Mouse (Mus musculus): ENCODE results near the gene Gfer. TPM values are rescaled to one million over a fixed set of nuclear protein-coding genes. Genes with fewer than 3 reads are reported as not detected.
"Not testable (repeated sequence)": the region's sequence is repeated elsewhere in the genome, so short reads cannot be mapped to it uniquely, and the experiment has no call there.

The Gfer gene
- total RNA-seq, 1 experiment from 2014 or later: 44.6 TPM

- ATAC-seq (replicated peaks; ENCODE audit: low read depth, poor library complexity, severe bottlenecking): no peak
Observed at GRCm38 (mm10) chr17:24723122-24723880, 27.3 kb upstream of the Gfer start.

- ATAC-seq (replicated peaks; ENCODE audit: low read depth, poor library complexity, severe bottlenecking): no peak
Observed at GRCm38 (mm10) chr17:24722220-24722924, 26.4 kb upstream of the Gfer start.

- ATAC-seq (replicated peaks; ENCODE audit: low read depth, poor library complexity, severe bottlenecking): not testable (repeated sequence)
Observed at GRCm38 (mm10) chr17:24721383-24721955, 25.5 kb upstream of the Gfer start.

GRCm38 (mm10) chr17:24720616-24721015 is 24.7 kb upstream of the Gfer start:
- not testable (repeated sequence) for ATAC-seq (replicated peaks; ENCODE audit: low read depth, poor library complexity, severe bottlenecking)

GRCm38 (mm10) chr17:24719494-24720222 is 23.7 kb upstream of the Gfer start:
- peak; percentile 86 for ATAC-seq (replicated peaks; ENCODE audit: low read depth, poor library complexity, severe bottlenecking)

GRCm38 (mm10) chr17:24718938-24719337 is 23.0 kb upstream of the Gfer start:
- ATAC-seq (replicated peaks; ENCODE audit: low read depth, poor library complexity, severe bottlenecking): not testable (repeated sequence)

GRCm38 (mm10) chr17:24717943-24718342 is 22.0 kb upstream of the Gfer start, which contains the start of the genes Rnf151 and Rps2:
Gene Rnf151 (minus strand): TSS chr17:24718063.
Gene Rps2 (plus strand): TSS chr17:24718116.
- ATAC-seq (replicated peaks; ENCODE audit: low read depth, poor library complexity, severe bottlenecking): no peak

- ATAC-seq (replicated peaks; ENCODE audit: low read depth, poor library complexity, severe bottlenecking): no peak
Observed at GRCm38 (mm10) chr17:24716166-24716682, 20.3 kb upstream of the Gfer start.

- ATAC-seq (replicated peaks; ENCODE audit: low read depth, poor library complexity, severe bottlenecking): no peak
Observed at GRCm38 (mm10) chr17:24715556-24715955, 19.6 kb upstream of the Gfer start.

GRCm38 (mm10) chr17:24708646-24709045 is 12.7 kb upstream of the Gfer start:
- peak; percentile 48 for ATAC-seq (replicated peaks; ENCODE audit: low read depth, poor library complexity, severe bottlenecking)

GRCm38 (mm10) chr17:24707801-24708425 is 12.0 kb upstream of the Gfer start:
- ATAC-seq (replicated peaks; ENCODE audit: low read depth, poor library complexity, severe bottlenecking): peak; percentile 28

- ATAC-seq (replicated peaks; ENCODE audit: low read depth, poor library complexity, severe bottlenecking): peak; percentile 91
Observed at GRCm38 (mm10) chr17:24706982-24707800, 11.2 kb upstream of the Gfer start, which contains the start of gene Tbl3. Gene Tbl3 (minus strand): TSS chr17:24707660.

- ATAC-seq (replicated peaks; ENCODE audit: low read depth, poor library complexity, severe bottlenecking): no peak
Observed at GRCm38 (mm10) chr17:24705821-24706220, 9.9 kb upstream of the Gfer start.

GRCm38 (mm10) chr17:24701251-24701650 is 5.3 kb upstream of the Gfer start:
- ATAC-seq (replicated peaks; ENCODE audit: low read depth, poor library complexity, severe bottlenecking): no peak

- ATAC-seq (replicated peaks; ENCODE audit: low read depth, poor library complexity, severe bottlenecking): no peak
Observed at GRCm38 (mm10) chr17:24699473-24699872, 3.5 kb upstream of the Gfer start.

- ATAC-seq (replicated peaks; ENCODE audit: low read depth, poor library complexity, severe bottlenecking): no peak
Observed at GRCm38 (mm10) chr17:24698715-24699114, 2.8 kb upstream of the Gfer start.

- ATAC-seq (replicated peaks; ENCODE audit: low read depth, poor library complexity, severe bottlenecking): no peak
Observed at GRCm38 (mm10) chr17:24697985-24698384, 2.0 kb upstream of the Gfer start.

- ATAC-seq (replicated peaks; ENCODE audit: low read depth, poor library complexity, severe bottlenecking): no peak
Observed at GRCm38 (mm10) chr17:24695326-24696010, 488 bp downstream of the Gfer start.
